Mouse (Mus musculus): ENCODE measurements at regions not wholly inside any gene's neighbourhood (a gene's known extent, or its start where the extent isn't known, plus 50 kb on each side); places are given as distances from the start of the nearest gene placed in this dataset.

GRCm38 (mm10) chr1:137514750-137515149 is 554.5 kb upstream of the Nr5a2 start:
- WGBS, result 91% methylated on average over 2 of the region's 2 CpGs
- no peak overlapping the region for H3K27ac ChIP-seq (replicated peaks)
- no peak for ATAC-seq (replicated peaks)
- H3K9ac ChIP-seq (replicated peaks), result no peak overlapping the region
- no peak overlapping the region for H3K4me2 ChIP-seq (replicated peaks)
- no peak overlapping the region for H3K4me3 ChIP-seq
- no peaks in the 10 kb centered on the region for H3K9me3 ChIP-seq
- no peaks in the 10 kb centered on the region for H3K27me3 ChIP-seq
- H3K4me1 ChIP-seq, result no peaks in the 10 kb centered on the region
- H3K36me3 ChIP-seq, result no peaks in the 10 kb centered on the region

GRCm38 (mm10) chr1:137503704-137504422 is 543.6 kb upstream of the Nr5a2 start:
- Histone ChIP-seq H3K9ac (replicated peaks) (no peak overlapping the region), H3K36me3 (no peaks in the 10 kb centered on the region), H3K4me1 (no peaks in the 10 kb centered on the region), H3K27ac (replicated peaks) (no peak overlapping the region), H3K27me3 (no peaks in the 10 kb centered on the region), H3K4me3 (no peak overlapping the region), H3K9me3 (no peaks in the 10 kb centered on the region), H3K4me2 (replicated peaks) (no peak overlapping the region)
- ATAC-seq (replicated peaks), result no peak
- WGBS, result 86% methylated on average over 8 of the region's 8 CpGs

GRCm38 (mm10) chr1:137488226-137488625 is 528.0 kb upstream of the Nr5a2 start:
- Histone ChIP-seq H3K36me3 (no peaks in the 10 kb centered on the region), H3K9me3 (no peaks in the 10 kb centered on the region), H3K27ac (replicated peaks) (no peak overlapping the region), H3K4me1 (no peaks in the 10 kb centered on the region), H3K27me3 (no peaks in the 10 kb centered on the region), H3K4me3 (no peak overlapping the region), H3K4me2 (replicated peaks) (no peak overlapping the region), H3K9ac (replicated peaks) (no peak overlapping the region)
- 85% methylated on average over 5 of the region's 5 CpGs for WGBS
- no peak for ATAC-seq (replicated peaks)

- H3K36me3 ChIP-seq, result no peaks in the 10 kb centered on the region
- no peak for ATAC-seq (replicated peaks)
- no peak overlapping the region for H3K9ac ChIP-seq (replicated peaks)
- 63% methylated on average over 1 of the region's 1 CpGs for WGBS
- no peak overlapping the region for H3K4me2 ChIP-seq (replicated peaks)
- H3K9me3 ChIP-seq, result no peaks in the 10 kb centered on the region
- no peak overlapping the region for H3K4me3 ChIP-seq
- no peak overlapping the region for H3K27ac ChIP-seq (replicated peaks)
- peaks cover 8% of the 10 kb centered on the region; the same call in 1 of the 2 replicates for H3K4me1 ChIP-seq
- no peaks in the 10 kb centered on the region for H3K27me3 ChIP-seq
Observed at GRCm38 (mm10) chr1:137478459-137478858, 518.2 kb upstream of the Nr5a2 start.

GRCm38 (mm10) chr1:137477239-137477638 is 517.0 kb upstream of the Nr5a2 start:
- Histone ChIP-seq H3K4me1 (peaks cover 8% of the 10 kb centered on the region; the same call in 1 of the 2 replicates), H3K36me3 (no peaks in the 10 kb centered on the region), H3K4me3 (no peak overlapping the region), H3K27me3 (no peaks in the 10 kb centered on the region), H3K27ac (replicated peaks) (no peak overlapping the region), H3K9me3 (no peaks in the 10 kb centered on the region), H3K9ac (replicated peaks) (no peak overlapping the region), H3K4me2 (replicated peaks) (no peak overlapping the region)
- 76% methylated on average over 3 of the region's 3 CpGs for WGBS
- ATAC-seq (replicated peaks), result no peak

- Histone ChIP-seq H3K4me1 (peaks cover 8% of the 10 kb centered on the region; the same call in 1 of the 2 replicates), H3K4me2 (replicated peaks) (no peak overlapping the region), H3K27me3 (no peaks in the 10 kb centered on the region), H3K9ac (replicated peaks) (no peak overlapping the region), H3K27ac (replicated peaks) (no peak overlapping the region), H3K9me3 (no peaks in the 10 kb centered on the region), H3K36me3 (no peaks in the 10 kb centered on the region), H3K4me3 (no peak overlapping the region)
- WGBS, result 32% methylated on average over 4 of the region's 4 CpGs
- no peak for ATAC-seq (replicated peaks)
Observed at GRCm38 (mm10) chr1:137474858-137475257, 514.6 kb upstream of the Nr5a2 start.

GRCm38 (mm10) chr1:137473800-137474685 is 513.8 kb upstream of the Nr5a2 start:
- Histone ChIP-seq H3K27ac (replicated peaks) (peak overlapping the region; percentile 31), H3K4me2 (replicated peaks) (no peak overlapping the region), H3K9ac (replicated peaks) (no peak overlapping the region), H3K4me1 (peaks cover 8% of the 10 kb centered on the region; the same call in 1 of the 2 replicates), H3K36me3 (no peaks in the 10 kb centered on the region), H3K27me3 (no peaks in the 10 kb centered on the region), H3K9me3 (no peaks in the 10 kb centered on the region), H3K4me3 (no peak overlapping the region)
- ATAC-seq (replicated peaks), result no peak
- 76% methylated on average over 4 of the region's 4 CpGs for WGBS

GRCm38 (mm10) chr1:137464971-137465370 is 504.7 kb upstream of the Nr5a2 start:
- Histone ChIP-seq H3K9me3 (no peaks in the 10 kb centered on the region), H3K4me3 (no peak overlapping the region), H3K27ac (replicated peaks) (no peak overlapping the region), H3K9ac (replicated peaks) (no peak overlapping the region), H3K4me2 (replicated peaks) (no peak overlapping the region), H3K36me3 (no peaks in the 10 kb centered on the region), H3K27me3 (no peaks in the 10 kb centered on the region), H3K4me1 (no peaks in the 10 kb centered on the region)
- 83% methylated on average over 5 of the region's 5 CpGs for WGBS
- ATAC-seq (replicated peaks), result no peak

GRCm38 (mm10) chr1:137461189-137461588 is 500.9 kb upstream of the Nr5a2 start:
- 70% methylated on average over 1 of the region's 1 CpGs for WGBS
- ATAC-seq (replicated peaks), result no peak
- Histone ChIP-seq H3K4me3 (no peak overlapping the region), H3K27me3 (no peaks in the 10 kb centered on the region), H3K27ac (replicated peaks) (no peak overlapping the region), H3K4me2 (replicated peaks) (no peak overlapping the region), H3K36me3 (no peaks in the 10 kb centered on the region), H3K4me1 (no peaks in the 10 kb centered on the region), H3K9me3 (no peaks in the 10 kb centered on the region), H3K9ac (replicated peaks) (no peak overlapping the region)

GRCm38 (mm10) chr1:137453446-137454208 is 493.4 kb upstream of the Nr5a2 start:
- H3K27ac ChIP-seq (replicated peaks), result peak overlapping the region; percentile 53
- ATAC-seq (replicated peaks), result peak; percentile 78
- no peak overlapping the region for H3K9ac ChIP-seq (replicated peaks)
- no peak overlapping the region for H3K4me2 ChIP-seq (replicated peaks)
- H3K9me3 ChIP-seq, result no peaks in the 10 kb centered on the region
- H3K36me3 ChIP-seq, result no peaks in the 10 kb centered on the region
- H3K4me1 ChIP-seq, result peaks cover 10% of the 10 kb centered on the region
- H3K4me3 ChIP-seq, result no peak overlapping the region
- H3K27me3 ChIP-seq, result no peaks in the 10 kb centered on the region
- WGBS, result 23% methylated on average over 7 of the region's 7 CpGs

GRCm38 (mm10) chr1:137452749-137453148 is 492.5 kb upstream of the Nr5a2 start:
- Histone ChIP-seq H3K4me3 (no peak overlapping the region), H3K4me1 (peaks cover 10% of the 10 kb centered on the region), H3K27me3 (no peaks in the 10 kb centered on the region), H3K9ac (replicated peaks) (no peak overlapping the region), H3K36me3 (no peaks in the 10 kb centered on the region), H3K27ac (replicated peaks) (no peak overlapping the region), H3K9me3 (no peaks in the 10 kb centered on the region), H3K4me2 (replicated peaks) (no peak overlapping the region)
- no peak for ATAC-seq (replicated peaks)
- 70% methylated on average over 1 of the region's 1 CpGs for WGBS

GRCm38 (mm10) chr1:137446497-137446896 is 486.2 kb upstream of the Nr5a2 start:
- no peaks in the 10 kb centered on the region for H3K36me3 ChIP-seq
- no peak overlapping the region for H3K27ac ChIP-seq (replicated peaks)
- ATAC-seq (replicated peaks), result no peak
- 31% methylated on average over 3 of the region's 3 CpGs for WGBS
- no peaks in the 10 kb centered on the region for H3K27me3 ChIP-seq
- no peaks in the 10 kb centered on the region for H3K4me1 ChIP-seq
- no peak overlapping the region for H3K9ac ChIP-seq (replicated peaks)
- no peak overlapping the region for H3K4me2 ChIP-seq (replicated peaks)
- no peak overlapping the region for H3K4me3 ChIP-seq
- no peaks in the 10 kb centered on the region for H3K9me3 ChIP-seq
